Mouse (Mus musculus): ENCODE results near the gene Bmp10. TPM values are rescaled to one million over a fixed set of nuclear protein-coding genes. Genes with fewer than 3 reads are reported as not detected.

Gene Bmp10
- polyA plus RNA-seq, 1 experiment, result not detected

- no peaks in the 10 kb centered on the region for H3K27me3 ChIP-seq (ENCODE audit: control insufficient read depth, insufficient read depth, insufficient read length)
- no peaks in the 10 kb centered on the region for H3K36me3 ChIP-seq (ENCODE audit: control insufficient read depth, insufficient read depth)
- no peaks in the 10 kb centered on the region for H3K79me3 ChIP-seq (ENCODE audit: low read depth)
- no peaks in the 10 kb centered on the region for H3K79me2 ChIP-seq (ENCODE audit: control insufficient read depth, insufficient read depth)
- no peak overlapping the region for H3K4me3 ChIP-seq (ENCODE audit: insufficient read depth, poor library complexity, severe bottlenecking)
- TF ChIP-seq CEBPB (IDR thresholded peaks at IDR 0.05; ENCODE audit: low read depth) (no peak), MYOG (IDR thresholded peaks at IDR 0.05; ENCODE audit: control insufficient read depth, extremely low read depth, insufficient read length) (no peak)
- no peak overlapping the region for H3ac ChIP-seq (ENCODE audit: control insufficient read depth, insufficient read length, low read depth)
These were observed 39.3 kb upstream of the Bmp10 start for GRCm38 (mm10) chr6:87389455-87389989.

GRCm38 (mm10) chr6:87393466-87394205 lies 35.2 kb upstream of the Bmp10 start:
- no peak overlapping the region for H3ac ChIP-seq (ENCODE audit: control insufficient read depth, insufficient read length, low read depth)

GRCm38 (mm10) chr6:87394783-87395182 lies 34.0 kb upstream of the Bmp10 start:
- Histone ChIP-seq H3K4me3 (ENCODE audit: insufficient read depth, poor library complexity, severe bottlenecking) (no peak overlapping the region), H3ac (ENCODE audit: control insufficient read depth, insufficient read length, low read depth) (no peak overlapping the region), H3K27me3 (ENCODE audit: control insufficient read depth, insufficient read depth, insufficient read length) (peaks cover 8% of the 10 kb centered on the region), H3K36me3 (ENCODE audit: control insufficient read depth, insufficient read depth) (no peaks in the 10 kb centered on the region), H3K79me2 (ENCODE audit: control insufficient read depth, insufficient read depth) (no peaks in the 10 kb centered on the region), H3K79me3 (ENCODE audit: low read depth) (no peaks in the 10 kb centered on the region)
- no peak for TF ChIP-seq USF1 (IDR thresholded peaks at IDR 0.05; ENCODE audit: low read depth)
- TF ChIP-seq MYOG (IDR thresholded peaks at IDR 0.05; ENCODE audit: control insufficient read depth, extremely low read depth, insufficient read length), result no peak
- no peak for TF ChIP-seq MAX (IDR thresholded peaks at IDR 0.05)

More at GRCm38 (mm10) chr6:87393466-87394205, 35.2 kb upstream of the Bmp10 start:
- H3K79me2 ChIP-seq (ENCODE audit: control insufficient read depth, insufficient read depth), result no peaks in the 10 kb centered on the region
- TF ChIP-seq CEBPB (IDR thresholded peaks at IDR 0.05; ENCODE audit: low read depth), result no peak
- TF ChIP-seq FOSL1 (IDR thresholded peaks at IDR 0.05; ENCODE audit: insufficient read depth, low read length, poor library complexity, severe bottlenecking), result no peak
- no peak for TF ChIP-seq USF1 (IDR thresholded peaks at IDR 0.05; ENCODE audit: low read depth)
- no peak for TF ChIP-seq MYOG (IDR thresholded peaks at IDR 0.05; ENCODE audit: control insufficient read depth, extremely low read depth, insufficient read length)
- no peak for TF ChIP-seq MAX (IDR thresholded peaks at IDR 0.05)
- no peak for TF ChIP-seq CTCF (IDR thresholded peaks at IDR 0.05; ENCODE audit: control insufficient read depth, insufficient read depth, insufficient read length)
- TF ChIP-seq MYOD1 (IDR thresholded peaks at IDR 0.05; ENCODE audit: control insufficient read depth, insufficient read length, low read depth), result no peak
- H3K79me3 ChIP-seq (ENCODE audit: low read depth), result no peaks in the 10 kb centered on the region
- H3K27me3 ChIP-seq (ENCODE audit: control insufficient read depth, insufficient read depth, insufficient read length), result peaks cover 8% of the 10 kb centered on the region
- no peak overlapping the region for H3K4me3 ChIP-seq (ENCODE audit: insufficient read depth, poor library complexity, severe bottlenecking)
- no peaks in the 10 kb centered on the region for H3K36me3 ChIP-seq (ENCODE audit: control insufficient read depth, insufficient read depth)

GRCm38 (mm10) chr6:87399137-87399536 lies 29.7 kb upstream of the Bmp10 start:
- no peaks in the 10 kb centered on the region for H3K79me2 ChIP-seq (ENCODE audit: control insufficient read depth, insufficient read depth)
- no peak overlapping the region for H3K4me3 ChIP-seq (ENCODE audit: insufficient read depth, poor library complexity, severe bottlenecking)
- H3K36me3 ChIP-seq (ENCODE audit: control insufficient read depth, insufficient read depth), result no peaks in the 10 kb centered on the region
- no peaks in the 10 kb centered on the region for H3K79me3 ChIP-seq (ENCODE audit: low read depth)
- peaks cover 8% of the 10 kb centered on the region for H3K27me3 ChIP-seq (ENCODE audit: control insufficient read depth, insufficient read depth, insufficient read length)
- no peak overlapping the region for H3ac ChIP-seq (ENCODE audit: control insufficient read depth, insufficient read length, low read depth)
- no peak for TF ChIP-seq MYOD1 (IDR thresholded peaks at IDR 0.05; ENCODE audit: control insufficient read depth, insufficient read length, low read depth)
- TF ChIP-seq CEBPB (IDR thresholded peaks at IDR 0.05; ENCODE audit: low read depth), result no peak
- TF ChIP-seq CTCF (IDR thresholded peaks at IDR 0.05; ENCODE audit: control insufficient read depth, insufficient read depth, insufficient read length), result peak; percentile 68

GRCm38 (mm10) chr6:87399886-87400566 lies 28.8 kb upstream of the Bmp10 start:
- Histone ChIP-seq H3K4me3 (ENCODE audit: insufficient read depth, poor library complexity, severe bottlenecking) (no peak overlapping the region), H3K27me3 (ENCODE audit: control insufficient read depth, insufficient read depth, insufficient read length) (peaks cover 8% of the 10 kb centered on the region), H3K36me3 (ENCODE audit: control insufficient read depth, insufficient read depth) (no peaks in the 10 kb centered on the region), H3K79me2 (ENCODE audit: control insufficient read depth, insufficient read depth) (no peaks in the 10 kb centered on the region), H3K79me3 (ENCODE audit: low read depth) (no peaks in the 10 kb centered on the region), H3ac (ENCODE audit: control insufficient read depth, insufficient read length, low read depth) (no peak overlapping the region)
- TF ChIP-seq USF1 (IDR thresholded peaks at IDR 0.05; ENCODE audit: low read depth) (no peak), MYOD1 (IDR thresholded peaks at IDR 0.05; ENCODE audit: control insufficient read depth, insufficient read length, low read depth) (no peak), MYOG (IDR thresholded peaks at IDR 0.05; ENCODE audit: control insufficient read depth, extremely low read depth, insufficient read length) (no peak), MAX (IDR thresholded peaks at IDR 0.05) (no peak), CEBPB (IDR thresholded peaks at IDR 0.05; ENCODE audit: low read depth) (no peak), CTCF (IDR thresholded peaks at IDR 0.05; ENCODE audit: control insufficient read depth, insufficient read depth, insufficient read length) (no peak), FOSL1 (IDR thresholded peaks at IDR 0.05; ENCODE audit: insufficient read depth, low read length, poor library complexity, severe bottlenecking) (no peak)

- Histone ChIP-seq H3K4me3 (ENCODE audit: insufficient read depth, poor library complexity, severe bottlenecking) (no peak overlapping the region), H3K36me3 (ENCODE audit: control insufficient read depth, insufficient read depth) (no peaks in the 10 kb centered on the region), H3K79me3 (ENCODE audit: low read depth) (no peaks in the 10 kb centered on the region), H3K79me2 (ENCODE audit: control insufficient read depth, insufficient read depth) (no peaks in the 10 kb centered on the region), H3ac (ENCODE audit: control insufficient read depth, insufficient read length, low read depth) (no peak overlapping the region), H3K27me3 (ENCODE audit: control insufficient read depth, insufficient read depth, insufficient read length) (peaks cover 8% of the 10 kb centered on the region)
- TF ChIP-seq MYOG (IDR thresholded peaks at IDR 0.05; ENCODE audit: control insufficient read depth, extremely low read depth, insufficient read length), result no peak
- TF ChIP-seq CEBPB (IDR thresholded peaks at IDR 0.05; ENCODE audit: low read depth), result no peak
- TF ChIP-seq USF1 (IDR thresholded peaks at IDR 0.05; ENCODE audit: low read depth), result no peak
- TF ChIP-seq FOSL1 (IDR thresholded peaks at IDR 0.05; ENCODE audit: insufficient read depth, low read length, poor library complexity, severe bottlenecking), result no peak
- TF ChIP-seq MAX (IDR thresholded peaks at IDR 0.05), result no peak
- TF ChIP-seq MYOD1 (IDR thresholded peaks at IDR 0.05; ENCODE audit: control insufficient read depth, insufficient read length, low read depth), result no peak
- no peak for TF ChIP-seq CTCF (IDR thresholded peaks at IDR 0.05; ENCODE audit: control insufficient read depth, insufficient read depth, insufficient read length)
These were observed 27.3 kb upstream of the Bmp10 start for GRCm38 (mm10) chr6:87401456-87401855.

Measured in C2C12 (cell line).